Comparison of ENCODE assay signal across 9 mouse cellular contexts in the genomic region with DNA sequence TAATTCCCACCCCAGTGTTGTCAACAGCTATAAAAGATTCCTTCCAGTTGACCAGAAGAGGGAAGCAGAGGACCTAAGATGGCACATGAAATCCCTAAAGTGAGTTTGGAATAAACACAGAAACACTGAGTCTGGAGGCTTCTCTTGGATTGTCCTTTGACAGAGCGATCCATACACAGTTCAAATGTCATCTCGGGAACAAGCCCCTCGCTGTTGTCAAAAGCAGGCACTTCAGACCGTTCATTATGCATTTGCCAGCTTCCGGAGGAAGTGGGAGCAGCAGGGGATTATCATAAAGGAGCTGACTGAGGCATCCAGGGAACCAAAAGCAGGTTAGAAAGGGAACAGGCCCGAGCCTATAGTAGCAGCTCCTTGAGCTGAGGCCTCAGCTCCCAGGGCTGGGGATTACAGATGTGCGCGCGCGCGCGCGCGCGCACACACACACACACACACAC. TPM values are rescaled to one million over a fixed set of nuclear protein-coding genes. Genes with fewer than 3 reads are reported as not detected.
DNase-seq lines count a peak whose midpoint lies in the region; ATAC-seq lines count a peak whose summit lies in the region.
"Had no signal": no experiment of that assay in that cellular context is flagged by ENCODE, and none has a peak within 500 bp of the region (broad histone marks: within the 10 kb centered on the region; RNA-seq: fewer than 3 reads in every experiment).

No protein-coding gene starts in this region.

- H3K4me2 ChIP-seq in embryonic facial prominence, embryonic 13.5 days: peak overlapping the region; percentile 45
- peak overlapping the region; percentile 30 for H3K4me2 ChIP-seq in hindbrain, embryonic 13.5 days
- H3K4me2 ChIP-seq in limb, embryonic 13.5 days (replicated peaks): peak overlapping the region; percentile 27
- H3K4me2 ChIP-seq in neural tube, embryonic 12.5 days (replicated peaks): peak overlapping the region; percentile 31

- 36% methylated on average over 10 of the region's 15 CpGs for WGBS in embryonic facial prominence, embryonic 13.5 days
- 23% methylated on average over 15 of the region's 15 CpGs for WGBS in hindbrain, embryonic 13.5 days
- 9% methylated on average over 6 of the region's 15 CpGs for WGBS in limb, embryonic 13.5 days
- 48% methylated on average over 15 of the region's 15 CpGs for WGBS in neural tube, embryonic 12.5 days

- no peak overlapping the region for H3K4me3 ChIP-seq in embryonic facial prominence, embryonic 13.5 days
- no peak overlapping the region for H3K4me3 ChIP-seq in hindbrain, embryonic 13.5 days
- H3K4me3 ChIP-seq in limb, embryonic 13.5 days: 0 out of 2 replicates have a peak overlapping the region, but pooled peaks have one; percentile 2
- H3K4me3 ChIP-seq in neural tube, embryonic 12.5 days: no peak overlapping the region

- H3K9me3 ChIP-seq in embryonic facial prominence, embryonic 13.5 days: no peaks in the 10 kb centered on the region
- H3K9me3 ChIP-seq in hindbrain, embryonic 13.5 days: no peaks in the 10 kb centered on the region
- no peaks in the 10 kb centered on the region for H3K9me3 ChIP-seq in limb, embryonic 13.5 days
- H3K9me3 ChIP-seq in neural tube, embryonic 12.5 days: no peaks in the 10 kb centered on the region
- H3K9me3 ChIP-seq: G1E had no signal

- H3K36me3 ChIP-seq in embryonic facial prominence, embryonic 13.5 days: no peaks in the 10 kb centered on the region
- H3K36me3 ChIP-seq in hindbrain, embryonic 13.5 days: no peaks in the 10 kb centered on the region
- H3K36me3 ChIP-seq in limb, embryonic 13.5 days: no peaks in the 10 kb centered on the region
- no peaks in the 10 kb centered on the region for H3K36me3 ChIP-seq in neural tube, embryonic 12.5 days
- H3K36me3 ChIP-seq: G1E had no signal

- peak overlapping the region; percentile 37; the same call in 1 of the 2 replicates for H3K9ac ChIP-seq in embryonic facial prominence, embryonic 13.5 days
- H3K9ac ChIP-seq in hindbrain, embryonic 13.5 days: peak overlapping the region; percentile 58
- H3K9ac ChIP-seq in limb, embryonic 13.5 days: peak overlapping the region; percentile 26; the same call in 1 of the 2 replicates
- H3K9ac ChIP-seq in neural tube, embryonic 12.5 days: 0 out of 2 replicates have a peak overlapping the region, but pooled peaks have one; percentile 2

- H3K27ac ChIP-seq in embryonic facial prominence, embryonic 13.5 days: peak overlapping the region; percentile 68
- peak overlapping the region; percentile 44 for H3K27ac ChIP-seq in hindbrain, embryonic 13.5 days
- no peak overlapping the region; the same call in 1 of the 2 replicates for H3K27ac ChIP-seq in limb, embryonic 13.5 days
- H3K27ac ChIP-seq in neural tube, embryonic 12.5 days: no peak overlapping the region

- H3K27me3 ChIP-seq in embryonic facial prominence, embryonic 13.5 days: no peaks in the 10 kb centered on the region
- no peaks in the 10 kb centered on the region for H3K27me3 ChIP-seq in hindbrain, embryonic 13.5 days
- H3K27me3 ChIP-seq in limb, embryonic 13.5 days: no peaks in the 10 kb centered on the region
- H3K27me3 ChIP-seq in neural tube, embryonic 12.5 days (replicated peaks): no peaks in the 10 kb centered on the region

- peak; percentile 63 for DNase-seq in heart, adult 11 months
- no peak for DNase-seq in heart, adult 9 months (ENCODE audit: low spot score in 2 of 2)
- DNase-seq in thymus, postnatal 10 days (ENCODE audit: low spot score in 2 of 2): no peak
- DNase-seq in testis, postnatal 14 days (ENCODE audit: low spot score): no peak

- ATAC-seq in embryonic facial prominence, embryonic 13.5 days (ENCODE audit: insufficient number of reproducible peaks, insufficient read depth, low FRiP score, low TSS enrichment, low read depth): no peak
- ATAC-seq in hindbrain, embryonic 13.5 days (ENCODE audit: low FRiP score): peak; percentile 72
- ATAC-seq in limb, embryonic 13.5 days (ENCODE audit: low FRiP score, low read depth): no peak
- 0 out of 2 replicates have a peak, but pooled peaks have one; percentile 41 for ATAC-seq in neural tube, embryonic 12.5 days (ENCODE audit: low FRiP score, low read depth)

- peaks cover 6% of the 10 kb centered on the region; the same call in 1 of the 2 replicates for H3K4me1 ChIP-seq in embryonic facial prominence, embryonic 13.5 days
- H3K4me1 ChIP-seq in hindbrain, embryonic 13.5 days (replicated peaks): peaks cover 5% of the 10 kb centered on the region
- peaks cover 14% of the 10 kb centered on the region for H3K4me1 ChIP-seq in limb, embryonic 13.5 days
- peaks cover 3% of the 10 kb centered on the region; the same call in 1 of the 2 replicates for H3K4me1 ChIP-seq in neural tube, embryonic 12.5 days

RNA-seq across cellular contexts. Expression of gene Vtcn1, which starts 57.1 kb away (rescaled TPM):
- 0.17 and 0.20 TPM in 2 replicates for polyA plus RNA-seq in embryonic facial prominence, embryonic 13.5 days (2015; fragmentation: Nextera tagmentation; extraction: Ambion mirVana)
- polyA plus RNA-seq in hindbrain, embryonic 13.5 days (2015; fragmentation: Nextera tagmentation; extraction: Ambion mirVana): not detected in 2 replicates
- polyA plus RNA-seq in limb, embryonic 13.5 days (2015; fragmentation: Nextera tagmentation; extraction: Ambion mirVana): 0.06 and 0.11 TPM in 2 replicates
- not detected in 2 replicates for polyA plus RNA-seq in neural tube, embryonic 12.5 days (2016; fragmentation: Nextera tagmentation; extraction: Ambion mirVana)
- polyA plus RNA-seq: G1E had no signal

Comparison
In these comparisons a context has a peak if more than half of its experiments do, and no peak if none do; other contexts are left out.
1. ATAC-seq: peak in hindbrain, embryonic 13.5 days (single experiment) and neural tube, embryonic 12.5 days (single experiment); none in embryonic facial prominence, embryonic 13.5 days (single experiment) and limb, embryonic 13.5 days (single experiment).
2. H3K27ac ChIP-seq: peak in embryonic facial prominence, embryonic 13.5 days (single experiment) and hindbrain, embryonic 13.5 days (single experiment); none in limb, embryonic 13.5 days (single experiment) and neural tube, embryonic 12.5 days (single experiment).
3. H3K9ac ChIP-seq: peak in every context shown above with its lines; median percentile 58 in hindbrain, embryonic 13.5 days; 37 in embryonic facial prominence, embryonic 13.5 days; 26 in limb, embryonic 13.5 days; 2 in neural tube, embryonic 12.5 days.
4. Peak in every context shown above with its lines, with median percentiles within 50 percentile points of each other: H3K4me2 ChIP-seq.